Mouse (Mus musculus) thymus, postnatal 0 days (tissue): ENCODE data around the gene Tnk1. TPM values are rescaled to one million over a fixed set of nuclear protein-coding genes. Genes with fewer than 3 reads are reported as not detected.

ENCODE experiments used
- DNase-seq: peaks from one replicate; pipeline ENCODE4 v3.0.0-alpha.2; 2015; ENCODE audit warnings: low spot score
- polyA plus RNA-seq: library from polyadenylated mRNA; unstranded; fragments of >200 nt; fragmentation: Nextera tagmentation; extraction: Ambion mirVana; gene quantifications from 2 replicates; pipeline ENCODE4 v1.2.1, GENCODE M21; 2015

Gene Tnk1
- polyA plus RNA-seq, 1 experiment from 2014 or later = 1.1 TPM

DNA sequence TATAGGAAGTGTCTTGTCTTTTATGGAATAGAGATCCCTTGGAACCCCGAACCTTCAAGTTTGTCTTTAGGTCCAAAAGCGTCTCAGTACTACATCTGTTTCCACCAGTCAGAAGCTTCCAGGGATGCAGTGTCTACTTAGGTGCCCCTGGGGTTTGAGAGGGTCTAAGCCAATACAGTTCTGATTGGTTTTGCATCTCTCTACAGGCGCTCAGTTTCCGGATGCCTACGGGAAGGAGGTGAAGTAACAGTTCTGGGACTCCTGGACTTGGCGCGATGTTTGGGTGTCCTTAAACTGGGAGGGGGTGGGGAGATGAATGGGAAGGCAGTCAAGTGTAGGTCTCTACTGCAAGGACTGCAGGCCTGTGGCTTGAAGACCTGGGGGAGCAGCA is 19.8 kb downstream of the Tnk1 start:
- DNase-seq = no peak

DNA sequence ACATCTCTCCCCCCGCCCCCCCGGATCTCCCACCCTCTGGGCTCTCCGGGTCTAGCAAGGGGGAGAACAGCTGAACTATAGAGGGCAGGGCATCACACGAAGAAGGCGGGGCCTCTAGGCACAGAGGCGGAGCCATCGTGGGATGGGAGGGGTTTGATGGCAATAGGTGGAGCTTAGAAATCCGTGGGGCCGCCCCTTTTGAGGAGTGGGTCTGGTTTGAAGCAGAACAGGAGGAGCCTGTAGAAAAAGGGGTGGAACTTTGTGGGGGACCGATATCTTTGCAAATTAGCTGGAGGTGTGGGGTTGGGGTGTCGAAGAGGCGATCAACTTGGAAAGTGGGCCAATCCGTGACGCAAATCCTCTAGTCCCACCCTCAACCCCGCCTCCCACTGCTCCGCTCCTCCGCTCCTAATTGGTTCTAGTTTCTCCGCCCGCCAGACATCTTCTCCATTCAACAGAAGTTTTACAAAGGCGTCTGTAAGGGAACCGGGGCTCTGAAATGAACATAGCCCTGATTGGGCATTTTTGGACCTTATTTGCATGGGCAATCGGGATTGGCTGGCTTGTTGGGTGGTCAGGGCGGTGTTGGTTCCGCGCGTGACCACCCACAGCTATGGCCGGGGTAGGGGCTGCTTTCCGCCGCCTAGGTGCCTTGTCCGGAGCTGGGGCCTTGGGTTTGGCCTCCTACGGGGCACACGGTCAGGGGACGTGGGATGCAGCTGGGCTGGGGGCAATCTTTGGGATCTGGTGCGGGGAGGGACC is 20.4 kb downstream of the Tnk1 start, which contains the start of gene Tmem256:
Gene Tmem256, plus strand, starts transcription at position 563 of the 762 bp plus-strand sequence.
- peak; percentile 96 for DNase-seq

DNA sequence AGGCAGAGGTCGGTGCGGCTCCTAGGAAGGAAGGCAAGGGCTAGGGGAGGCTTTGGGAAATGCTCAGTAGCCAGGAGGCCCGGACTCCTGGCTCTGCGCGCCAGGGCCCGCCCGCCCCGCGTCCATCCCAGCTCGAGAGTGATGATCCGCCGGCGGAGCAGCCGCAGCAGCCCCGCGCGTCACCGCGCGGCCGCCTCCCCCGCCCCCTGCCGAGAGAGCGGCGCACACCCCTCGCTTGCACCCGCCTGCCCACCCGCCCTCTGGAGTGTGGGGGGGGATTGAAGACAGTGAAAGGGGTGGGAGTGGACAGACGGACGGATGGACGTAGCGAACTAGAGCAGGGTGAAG is 21.0 kb downstream of the Tnk1 start, which contains the start of gene Nlgn2:
Gene Nlgn2, minus strand, starts transcription at position 181 of the 348 bp plus-strand sequence.
- DNase-seq = no peak

DNA sequence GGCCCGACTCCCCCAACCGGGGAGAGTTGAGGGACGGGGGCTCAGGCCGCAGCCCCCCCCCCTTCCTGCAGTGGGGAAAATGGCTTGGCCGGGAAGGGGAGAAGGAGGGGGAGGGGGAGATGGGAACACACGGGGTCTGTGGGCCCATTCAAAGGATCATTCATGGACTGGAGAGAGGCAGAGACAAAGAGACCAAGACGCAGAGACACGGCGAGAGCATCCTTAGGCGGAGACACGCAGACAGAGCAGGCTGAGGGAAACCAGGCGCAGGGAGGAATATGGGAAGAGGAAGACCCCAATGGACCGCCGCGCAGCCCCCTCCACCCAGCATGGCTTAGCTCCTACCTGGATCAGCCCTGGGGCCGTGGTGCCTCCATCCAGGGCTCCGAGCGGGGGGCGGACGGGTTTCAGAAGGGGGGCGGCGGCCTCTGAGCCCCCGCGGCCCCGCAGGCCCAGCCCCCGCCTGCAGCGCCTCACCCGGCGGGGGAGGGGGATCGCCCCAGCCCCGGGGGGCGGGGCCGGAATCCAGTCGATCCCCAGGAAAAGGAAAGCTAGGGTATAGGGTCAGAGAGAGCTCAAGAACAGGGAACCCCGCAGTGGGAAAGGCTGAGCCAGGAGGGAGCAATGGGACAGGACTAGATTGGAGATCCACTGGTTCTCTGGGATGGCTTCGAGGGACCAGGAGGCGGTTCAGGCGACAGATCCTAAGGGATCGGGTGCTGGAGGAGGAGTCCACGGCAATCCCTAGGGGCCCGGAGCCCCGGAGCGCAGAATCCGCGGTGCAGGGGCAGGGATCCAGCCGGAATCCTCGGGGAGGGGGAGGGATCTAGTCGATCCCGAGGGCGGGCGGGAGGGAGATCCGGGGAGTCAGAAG is 21.6 kb downstream of the Tnk1 start:
- no peak for DNase-seq

DNA sequence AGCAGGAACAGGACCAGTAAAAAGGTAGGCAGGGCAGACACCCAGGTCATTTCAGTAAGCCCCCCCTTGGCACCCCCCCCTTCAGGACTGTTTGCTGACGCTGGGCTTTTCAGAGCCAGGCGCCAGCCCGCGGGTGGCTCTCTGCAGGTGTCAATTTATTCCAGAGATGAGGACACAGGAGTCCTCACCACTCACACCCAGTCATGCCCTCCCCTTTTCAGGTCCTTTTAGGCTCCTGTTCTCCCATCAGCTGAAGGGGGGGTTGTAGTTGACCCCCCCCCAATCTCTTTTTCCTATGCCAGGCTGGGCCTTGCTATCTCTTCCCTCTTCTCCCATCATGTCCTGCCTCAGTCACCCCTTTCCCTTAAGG is 22.6 kb downstream of the Tnk1 start:
- DNase-seq = no peak

DNA sequence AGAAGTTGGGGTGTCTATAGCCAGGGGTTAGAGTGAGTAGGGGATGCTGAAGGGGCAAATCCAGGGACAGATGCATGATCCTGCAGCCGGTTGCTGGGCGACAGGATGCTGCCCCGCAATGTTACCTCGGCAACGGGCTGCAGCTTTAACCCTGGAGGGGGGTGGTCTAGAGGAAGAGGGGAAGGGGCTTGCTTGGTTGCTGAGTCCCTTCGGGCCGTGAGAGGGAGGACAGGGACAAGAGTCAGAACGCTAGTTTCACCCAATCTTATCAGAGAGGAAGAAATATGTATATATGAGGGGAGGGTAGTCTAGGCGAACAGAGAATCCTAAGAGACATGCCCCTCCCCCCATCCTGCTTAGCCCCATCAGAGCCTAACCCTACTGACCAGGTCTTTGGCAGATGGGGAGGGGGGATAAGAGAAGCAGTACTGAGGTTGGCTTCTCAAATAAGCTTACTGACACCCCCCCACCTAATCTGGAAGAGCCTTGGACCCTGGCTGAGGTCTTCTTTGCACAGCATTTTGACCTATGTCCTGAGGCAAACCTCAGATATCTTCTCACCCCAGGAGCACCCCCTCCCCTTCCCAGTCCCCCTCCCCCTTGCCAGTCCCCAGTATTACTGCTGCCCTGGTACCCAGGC is 23.1 kb downstream of the Tnk1 start:
- DNase-seq = no peak

DNA sequence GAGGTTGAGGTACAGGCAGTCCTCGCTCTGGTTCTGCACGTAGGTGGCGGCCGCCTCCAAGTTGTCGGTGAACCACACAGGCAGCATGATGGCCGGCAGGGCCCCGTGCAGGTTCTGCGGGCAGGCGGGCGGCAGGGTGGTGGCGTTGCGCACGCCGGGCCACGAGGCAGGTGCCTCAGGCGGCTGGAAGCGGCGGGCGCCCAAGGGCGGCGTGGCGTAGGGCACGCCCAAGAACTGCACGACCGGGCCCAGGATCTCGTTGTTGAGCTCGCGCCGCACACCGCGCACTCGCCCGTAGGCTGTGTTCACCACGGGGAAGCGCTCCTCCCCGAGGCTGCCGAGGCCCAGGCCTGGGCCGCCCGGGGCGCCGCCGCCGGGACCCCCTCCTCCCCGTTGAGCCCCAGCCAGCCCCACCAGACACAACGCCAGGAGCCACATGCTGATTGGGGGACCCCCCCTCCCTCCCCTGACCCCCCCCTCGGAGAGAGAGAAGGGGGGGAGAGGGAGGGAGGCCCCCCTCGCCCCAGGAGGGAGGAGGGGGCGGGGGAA is 24.5 kb downstream of the Tnk1 start:
- peak; percentile 65 for DNase-seq

DNA sequence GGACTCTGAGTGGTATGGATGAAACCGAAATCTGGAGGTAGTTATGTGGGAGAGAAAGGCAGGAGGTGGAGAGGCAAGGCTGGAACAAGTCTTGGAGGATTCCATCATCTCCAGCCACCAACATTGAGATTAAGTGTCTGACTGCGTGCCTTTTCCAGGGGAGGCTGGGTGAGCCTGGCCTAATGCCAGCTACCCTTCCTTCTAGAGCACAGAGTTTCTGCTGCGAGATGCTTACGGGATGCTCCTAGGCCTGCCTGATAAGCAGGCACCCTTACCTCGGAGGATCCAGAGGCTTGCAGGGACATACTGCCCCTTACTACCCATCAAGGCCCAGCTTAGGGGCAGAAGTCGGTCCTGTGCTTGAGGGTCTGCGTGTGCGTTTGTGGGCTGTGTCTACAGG is 25.0 kb downstream of the Tnk1 start:
- no peak for DNase-seq

DNA sequence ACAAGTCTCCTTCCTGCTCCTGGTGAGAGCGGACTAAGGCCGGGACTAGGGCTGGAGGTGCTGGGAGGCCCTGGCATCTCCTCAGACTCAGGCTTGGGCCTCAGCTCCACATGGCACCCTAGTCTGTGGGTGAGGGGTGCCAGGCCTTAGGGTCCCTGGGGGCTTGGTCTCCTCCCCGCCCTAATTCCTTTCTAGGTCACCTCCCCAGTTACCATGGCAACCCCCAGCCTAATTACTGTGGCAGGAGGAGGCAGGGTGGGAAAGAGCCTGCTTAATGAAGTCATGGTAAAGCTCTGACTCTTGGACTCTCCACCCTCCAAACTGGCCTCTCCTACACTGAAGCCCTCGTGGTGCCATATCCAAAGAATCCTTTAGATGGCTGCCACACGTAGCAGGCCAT is 29.7 kb downstream of the Tnk1 start:
- DNase-seq = no peak

DNA sequence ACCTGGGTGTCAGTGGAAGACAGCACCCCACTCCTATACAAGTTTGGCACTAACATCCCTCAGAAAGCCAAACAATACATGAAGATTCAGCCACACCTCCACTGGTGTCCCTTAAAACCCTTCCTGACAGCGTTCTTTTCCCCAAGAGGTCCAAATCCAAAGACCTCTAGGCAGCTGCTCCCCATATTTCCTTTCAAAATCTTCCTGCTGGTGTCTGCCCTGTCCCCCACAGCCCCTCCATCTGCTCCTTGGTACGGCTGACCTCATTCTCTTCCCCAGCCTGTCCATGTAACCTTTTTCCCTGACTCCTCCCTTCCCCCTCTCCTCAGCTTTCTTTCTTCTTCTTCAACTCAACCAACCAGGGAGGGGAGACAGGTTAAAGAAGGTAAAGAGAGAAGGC is 35.1 kb downstream of the Tnk1 start:
- DNase-seq = no peak

DNA sequence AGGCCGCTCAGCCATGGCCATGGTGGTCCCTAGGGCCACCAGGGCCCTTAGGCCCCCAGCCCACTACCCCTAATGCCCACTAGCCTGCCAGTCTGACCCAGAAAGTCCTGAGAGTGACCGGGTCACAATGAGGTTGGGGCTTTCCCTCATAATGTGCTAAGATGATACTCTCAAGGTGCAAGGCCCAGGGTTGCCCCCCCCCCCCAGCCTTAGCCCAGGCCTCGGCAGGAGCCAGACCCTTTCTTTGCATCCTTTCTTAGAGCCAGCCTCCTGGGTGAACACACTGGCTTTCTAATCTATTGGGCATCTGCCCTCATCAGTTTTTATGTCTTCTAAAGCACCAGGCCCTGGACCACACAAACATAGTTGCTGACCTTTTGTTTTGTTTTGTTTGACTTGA is 36.5 kb downstream of the Tnk1 start, which contains the start of gene Spem1:
Gene Spem1, minus strand, starts transcription at position 101 of the 400 bp plus-strand sequence.
- DNase-seq = no peak

DNA sequence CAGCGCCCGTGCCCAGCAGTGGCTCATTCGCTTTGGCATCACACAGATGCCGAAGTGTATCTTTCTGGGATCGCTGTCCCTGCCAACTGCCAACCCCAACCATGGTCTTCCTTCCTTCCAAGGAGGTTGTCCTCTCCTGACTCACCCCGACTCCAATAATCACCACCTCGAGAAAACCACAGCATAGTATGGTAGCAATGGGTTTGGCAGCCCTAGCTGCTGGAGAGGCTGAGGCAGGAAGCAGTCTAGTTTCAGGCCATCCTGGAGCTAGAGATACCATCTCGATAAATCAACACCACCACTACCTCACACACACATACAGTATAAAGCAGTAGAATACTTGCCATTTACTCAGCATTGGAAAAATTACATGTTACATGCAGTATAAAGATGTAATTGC is 39.7 kb downstream of the Tnk1 start:
- DNase-seq = no peak

DNA sequence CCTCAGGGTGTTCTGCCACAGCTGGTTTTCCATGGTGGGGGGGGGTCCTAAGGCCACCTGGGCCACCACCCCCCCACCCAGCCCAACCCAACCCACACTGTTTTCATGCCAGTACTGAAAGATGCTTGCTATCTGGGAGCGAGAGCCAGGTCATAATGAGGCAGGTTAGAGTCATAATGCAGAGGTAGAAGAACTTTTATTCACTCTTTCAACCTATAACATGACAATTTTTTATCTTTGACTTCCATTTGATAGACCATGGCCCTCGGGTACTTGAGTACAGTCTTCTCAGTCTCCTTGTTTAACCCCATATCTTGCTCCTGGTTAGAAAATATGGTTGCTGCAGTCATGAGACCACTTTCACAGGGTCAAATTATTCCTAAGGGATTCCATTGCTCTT is 40.2 kb downstream of the Tnk1 start, which contains the start of gene Spem2:
Gene Spem2, minus strand, starts transcription at position 101 of the 400 bp plus-strand sequence.
- no peak for DNase-seq

DNA sequence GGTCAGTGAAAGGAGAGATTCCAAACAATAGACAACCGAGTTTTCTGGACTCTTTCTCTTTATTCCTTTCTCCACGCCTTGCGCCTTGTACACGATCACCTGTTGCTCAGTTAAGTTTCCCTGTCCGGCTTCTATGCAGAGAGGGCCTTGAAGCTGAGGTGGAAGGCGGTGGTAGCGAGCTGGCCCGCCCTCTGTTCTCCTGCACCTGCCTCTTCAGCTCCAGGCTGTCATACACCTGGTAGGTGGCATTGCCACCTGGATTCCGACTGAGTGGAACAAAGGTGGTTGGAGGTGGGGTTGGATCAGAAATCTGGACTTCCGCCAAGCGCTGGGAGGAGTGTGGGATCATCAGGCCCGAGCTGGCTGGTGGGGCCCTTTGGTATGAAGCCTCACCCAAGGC is 42.0 kb downstream of the Tnk1 start:
- DNase-seq = no peak

DNA sequence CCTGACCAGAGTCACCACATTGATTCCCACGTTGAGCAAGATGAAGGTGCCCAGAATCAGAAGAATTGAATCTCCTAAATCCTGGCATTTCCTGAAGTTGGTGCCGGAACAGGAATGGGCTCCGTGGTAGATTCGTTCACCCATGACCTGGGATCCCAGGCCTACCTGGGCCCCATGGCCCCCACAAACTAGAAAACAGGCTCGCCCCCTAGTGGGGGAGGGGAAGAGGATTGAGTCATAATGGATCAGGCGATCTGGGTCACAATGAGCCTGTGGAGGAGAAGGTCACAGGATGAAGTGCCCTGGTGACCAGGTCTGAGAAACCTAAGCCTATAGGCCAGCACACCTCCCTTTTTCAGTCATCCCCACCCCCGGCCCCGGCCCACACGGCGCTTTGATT is 43.4 kb downstream of the Tnk1 start, which contains the start of gene Gm39566:
Gene Gm39566, minus strand, starts transcription at position 144 of the 400 bp plus-strand sequence.
- DNase-seq = no peak

DNA sequence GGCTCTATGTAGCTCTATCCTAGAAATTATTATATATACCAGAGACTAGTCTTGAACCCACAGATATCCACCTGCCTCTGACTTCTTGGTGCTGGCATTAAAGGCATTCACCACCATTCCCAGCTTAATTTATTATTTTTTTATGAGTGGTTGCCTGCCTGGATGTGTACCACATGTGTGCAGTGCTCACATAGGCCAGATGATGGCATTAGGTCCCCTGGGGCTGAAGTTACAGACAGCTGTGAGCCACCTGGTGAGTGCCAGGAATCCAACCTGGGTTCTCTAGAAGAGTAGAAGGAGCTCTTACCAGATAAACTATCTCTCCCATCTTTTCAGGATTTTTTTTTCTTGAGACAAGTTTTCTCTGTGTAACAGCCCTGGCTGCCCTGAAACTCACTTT is 48.2 kb downstream of the Tnk1 start:
- no peak for DNase-seq

DNA sequence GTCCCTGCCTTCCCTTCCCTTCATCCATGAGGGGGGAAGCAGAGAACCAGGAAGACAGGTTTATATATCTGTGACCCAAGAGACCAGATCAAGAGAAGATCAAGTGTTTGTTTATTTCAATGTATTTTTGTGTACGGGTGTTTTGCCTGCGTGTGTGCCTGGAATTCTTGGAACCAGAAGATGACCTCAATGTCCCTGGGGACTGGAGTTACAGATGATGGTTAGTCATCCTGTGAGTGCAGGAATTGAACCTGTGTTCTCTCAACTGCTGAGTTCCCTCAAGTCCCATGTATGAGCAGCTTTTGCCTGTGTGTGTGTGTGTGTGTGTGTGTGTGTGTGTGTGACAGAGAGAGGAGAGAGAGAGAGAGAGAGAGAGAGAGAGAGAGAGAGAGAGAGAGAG is 50.9 kb downstream of the Tnk1 start:
- DNase-seq = no peak

DNA sequence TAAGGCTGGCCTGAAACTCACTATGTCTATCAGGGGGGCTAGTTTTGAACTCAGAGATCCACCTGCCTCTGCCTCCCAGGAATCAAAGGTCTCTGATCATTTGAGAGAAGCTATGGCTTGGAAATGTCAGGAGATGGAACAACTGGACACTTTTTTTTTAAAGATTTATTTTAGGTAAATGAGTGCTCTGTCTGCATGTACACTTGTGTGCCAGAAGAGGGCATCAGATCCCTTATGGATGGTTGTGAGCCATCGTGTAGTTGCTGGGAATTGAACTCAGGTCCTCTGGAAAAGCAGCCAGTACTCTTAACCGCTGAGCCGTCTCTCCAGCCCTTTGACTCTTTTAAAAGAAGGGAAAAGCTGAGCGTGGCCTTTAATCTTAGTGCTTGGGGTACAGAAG is 52.2 kb downstream of the Tnk1 start:
- DNase-seq = no peak

DNA sequence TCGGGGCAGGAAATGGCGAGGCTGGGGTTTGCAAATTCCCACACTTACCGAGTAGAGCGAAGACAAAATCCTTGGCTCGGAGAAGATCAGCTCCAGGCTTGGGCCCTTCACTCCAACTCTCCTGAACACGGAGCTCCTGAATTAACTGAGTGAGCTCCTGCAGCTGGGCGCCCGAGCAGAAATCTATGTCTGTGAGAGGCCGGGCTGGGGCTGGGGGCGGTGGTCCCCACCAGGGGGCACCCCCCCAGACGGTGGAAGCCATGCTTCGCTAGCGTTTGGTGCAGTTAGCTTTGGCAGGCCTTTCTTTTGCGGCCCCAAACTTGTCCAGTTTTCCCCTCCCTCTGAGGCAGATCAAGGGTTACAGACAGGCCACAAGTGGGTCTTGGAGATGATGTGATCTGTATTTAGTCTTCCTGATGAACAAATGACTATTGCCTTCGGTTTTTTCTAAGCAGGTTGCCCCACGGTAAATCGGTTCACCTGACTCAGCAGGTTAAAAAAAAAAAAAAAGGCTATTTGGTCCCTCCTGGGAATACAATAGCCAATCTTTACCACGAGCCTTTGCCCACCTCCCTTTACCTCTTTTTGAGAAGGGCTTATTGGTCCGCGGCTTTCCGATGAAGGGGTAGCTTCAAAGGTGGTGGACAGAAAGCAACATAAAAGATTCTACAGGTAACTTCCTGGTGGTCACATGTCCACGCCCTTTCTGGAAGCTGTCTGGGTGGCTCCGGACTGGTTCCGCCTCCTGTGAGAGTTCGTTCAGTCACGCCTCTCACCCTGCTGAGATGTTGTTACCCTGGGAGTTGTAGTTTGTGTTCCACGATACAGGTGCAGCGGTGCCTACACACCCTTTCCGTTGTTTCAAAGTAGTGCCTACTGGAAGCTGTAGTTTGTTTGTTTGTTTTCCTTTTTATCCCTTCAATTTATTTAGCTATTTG is 53.3 kb downstream of the Tnk1 start, which contains the start of gene Tmem102:
Gene Tmem102, minus strand, starts transcription at position 653 of the 938 bp plus-strand sequence.
- peak; percentile 3 for DNase-seq

DNA sequence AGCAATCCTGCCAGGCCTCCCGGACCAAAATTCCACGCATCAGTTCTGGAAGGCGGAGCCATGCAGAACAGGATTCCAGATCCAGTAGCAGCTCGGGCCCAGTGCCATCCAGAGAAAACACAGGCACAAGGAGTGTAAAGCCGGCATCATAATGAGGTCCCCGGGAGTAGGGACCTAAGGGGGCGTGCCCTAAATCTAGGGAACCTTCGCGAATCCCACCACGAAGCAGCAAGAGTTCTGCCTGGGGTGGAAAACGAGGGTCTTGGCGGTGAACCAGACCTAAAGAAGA is 53.9 kb downstream of the Tnk1 start:
- DNase-seq = peak; percentile 1
